Mouse (Mus musculus): ENCODE data around the gene Nmu. TPM values are rescaled to one million over a fixed set of nuclear protein-coding genes. Genes with fewer than 3 reads are reported as not detected.

Gene Nmu
- not detected for total RNA-seq (2021)

GRCm38 (mm10) chr5:76363453-76364104 is at the start of gene Nmu:
Nmu (minus strand) TSS chr5:76363788.
- intact Hi-C loops (cut with DNase I): no loop called here

GRCm38 (mm10) chr5:76411697-76412096 is 48.1 kb upstream of the Nmu start:
- intact Hi-C loops (cut with DNase I): loop anchor here (5.0 to 10.0 kb wide), 2 partner anchors 289 to 387 kb away; no protein-coding TSS in a partner anchor
- DNase-seq: no peak

More at GRCm38 (mm10) chr5:76363453-76364104, at the start of gene Nmu:
- no peak for DNase-seq

- intact Hi-C loops (cut with DNase I): no loop called here
- DNase-seq: no peak
These were observed 30.8 kb upstream of the Nmu start for GRCm38 (mm10) chr5:76394382-76394781.

- DNase-seq: no peak
- intact Hi-C loops (cut with DNase I): no loop called here
These were observed 25.6 kb upstream of the Nmu start for GRCm38 (mm10) chr5:76389041-76389795.

GRCm38 (mm10) chr5:76388474-76388873 is 24.9 kb upstream of the Nmu start:
- DNase-seq: no peak
- intact Hi-C loops (cut with DNase I): no loop called here

- intact Hi-C loops (cut with DNase I): no loop called here
- no peak for DNase-seq
These were observed 20.1 kb upstream of the Nmu start for GRCm38 (mm10) chr5:76383673-76384072.

- DNase-seq: no peak
- intact Hi-C loops (cut with DNase I): no loop called here
These were observed 18.2 kb upstream of the Nmu start for GRCm38 (mm10) chr5:76381836-76382235.

GRCm38 (mm10) chr5:76379216-76379615 is 15.6 kb upstream of the Nmu start:
- no peak for DNase-seq

GRCm38 (mm10) chr5:76369215-76369840 is 5.7 kb upstream of the Nmu start:
- intact Hi-C loops (cut with DNase I): no loop called here
- no peak for DNase-seq

More at GRCm38 (mm10) chr5:76379216-76379615, 15.6 kb upstream of the Nmu start:
- intact Hi-C loops (cut with DNase I): no loop called here

GRCm38 (mm10) chr5:76365406-76365805 is 1.8 kb upstream of the Nmu start:
- no peak for DNase-seq
- intact Hi-C loops (cut with DNase I): no loop called here

- no peak for DNase-seq
- intact Hi-C loops (cut with DNase I): no loop called here
These were observed 2.8 kb downstream of the Nmu start for GRCm38 (mm10) chr5:76360786-76361185.

- intact Hi-C loops (cut with DNase I): no loop called here
- no peak for DNase-seq
These were observed 3.5 kb downstream of the Nmu start for GRCm38 (mm10) chr5:76360057-76360456.

- no peak for DNase-seq
- intact Hi-C loops (cut with DNase I): no loop called here
These were observed 11.5 kb downstream of the Nmu start for GRCm38 (mm10) chr5:76351953-76352611.

GRCm38 (mm10) chr5:76351537-76351936 is 12.1 kb downstream of the Nmu start:
- intact Hi-C loops (cut with DNase I): no loop called here
- no peak for DNase-seq

GRCm38 (mm10) chr5:76346137-76346536 is 17.5 kb downstream of the Nmu start:
- intact Hi-C loops (cut with DNase I): no loop called here
- no peak for DNase-seq

- no peak for DNase-seq
- intact Hi-C loops (cut with DNase I): no loop called here
These were observed 22.7 kb downstream of the Nmu start for GRCm38 (mm10) chr5:76340931-76341330.

GRCm38 (mm10) chr5:76337100-76337499 is 26.5 kb downstream of the Nmu start:
- intact Hi-C loops (cut with DNase I): no loop called here

GRCm38 (mm10) chr5:76333833-76334232 is 29.8 kb downstream of the Nmu start:
- intact Hi-C loops (cut with DNase I): no loop called here

More at GRCm38 (mm10) chr5:76337100-76337499, 26.5 kb downstream of the Nmu start:
- DNase-seq: no peak

GRCm38 (mm10) chr5:76330953-76331352 is 32.6 kb downstream of the Nmu start, which contains the start of gene Pdcl2:
Pdcl2 (minus strand) TSS chr5:76331156.
- DNase-seq: no peak
- intact Hi-C loops (cut with DNase I): no loop called here

More at GRCm38 (mm10) chr5:76333833-76334232, 29.8 kb downstream of the Nmu start:
- DNase-seq: no peak

GRCm38 (mm10) chr5:76327296-76327695 is 36.3 kb downstream of the Nmu start:
- DNase-seq: no peak

GRCm38 (mm10) chr5:76325113-76325512 is 38.5 kb downstream of the Nmu start:
- DNase-seq: no peak
- intact Hi-C loops (cut with DNase I): no loop called here

More at GRCm38 (mm10) chr5:76327296-76327695, 36.3 kb downstream of the Nmu start:
- intact Hi-C loops (cut with DNase I): no loop called here
